ENCODE assay signal across 9 mouse cellular contexts in genomic region chr16:32672861-32673560, GRCm38 (mm10). TPM values are rescaled to one million over a fixed set of nuclear protein-coding genes. Genes with fewer than 3 reads are reported as not detected.
DNase-seq lines count a peak whose midpoint lies in the region; ATAC-seq and TF ChIP-seq lines count a peak whose summit lies in the region.
"Had no signal": no experiment of that assay in that cellular context is flagged by ENCODE, and none has a peak within 500 bp of the region (broad histone marks: within the 10 kb centered on the region; RNA-seq: fewer than 3 reads in every experiment).

No protein-coding gene starts in this region.

- TF ChIP-seq POLR2A in ES-Bruce4 (IDR thresholded peaks at IDR 0.05; ENCODE audit: insufficient read depth, low read length) = no peak

- no peak for TF ChIP-seq CTCF in hindbrain, postnatal 0 days (IDR thresholded peaks at IDR 0.05; ENCODE audit: low read depth)
- no peak for TF ChIP-seq CTCF in ES-Bruce4 (IDR thresholded peaks at IDR 0.05; ENCODE audit: low read depth, low read length)

- peaks cover 97% of the 10 kb centered on the region for H3K36me3 ChIP-seq in hindbrain, embryonic 10.5 days
- H3K36me3 ChIP-seq in hindbrain, postnatal 0 days (ENCODE audit: insufficient read depth, low read length) = peaks cover 65% of the 10 kb centered on the region
- peaks cover 36% of the 10 kb centered on the region for H3K36me3 ChIP-seq in ES-Bruce4 (ENCODE audit: control insufficient read depth, insufficient read depth, low read length, poor library complexity, severe bottlenecking)
- H3K36me3 ChIP-seq in liver, embryonic 16.5 days (ENCODE audit: control insufficient read depth, insufficient read depth) = peaks cover 8% of the 10 kb centered on the region
- H3K36me3 ChIP-seq in forebrain, embryonic 15.5 days = peaks cover 60% of the 10 kb centered on the region

- no peak for DNase-seq in hindbrain, embryonic 10.5 days (ENCODE audit: low spot score)
- DNase-seq in hindbrain, postnatal 0 days (ENCODE audit: low spot score) = no peak
- DNase-seq in layer of hippocampus, adult 9-11 months = no peak
- DNase-seq in cerebellum, adult 9-11 months = no peak

- H3K9ac ChIP-seq in hindbrain, postnatal 0 days (replicated peaks; ENCODE audit: low read length) = no peak overlapping the region
- H3K9ac ChIP-seq in ES-Bruce4 (ENCODE audit: low read depth, poor library complexity, severe bottlenecking) = no peak overlapping the region
- no peak overlapping the region for H3K9ac ChIP-seq in liver, embryonic 16.5 days (ENCODE audit: low read depth, low read length)
- no peak overlapping the region for H3K9ac ChIP-seq in forebrain, embryonic 15.5 days (replicated peaks)
- H3K9ac ChIP-seq: liver, embryonic 14.5 days had no signal

- H3K4me1 ChIP-seq in hindbrain, embryonic 10.5 days (replicated peaks) = peaks cover 12% of the 10 kb centered on the region
- H3K4me1 ChIP-seq in hindbrain, postnatal 0 days (ENCODE audit: insufficient read depth, low read length) = no peaks in the 10 kb centered on the region
- H3K4me1 ChIP-seq in ES-Bruce4 (ENCODE audit: control insufficient read depth, insufficient read depth, low read length) = peaks cover 17% of the 10 kb centered on the region
- peaks cover 38% of the 10 kb centered on the region for H3K4me1 ChIP-seq in liver, embryonic 16.5 days (ENCODE audit: control insufficient read depth, low read depth, low read length)
- H3K4me1 ChIP-seq in forebrain, embryonic 15.5 days = peaks cover 3% of the 10 kb centered on the region

- no peak overlapping the region for H3K4me3 ChIP-seq in hindbrain, embryonic 10.5 days
- no peak overlapping the region for H3K4me3 ChIP-seq in hindbrain, postnatal 0 days (ENCODE audit: low read length)
- no peak overlapping the region for H3K4me3 ChIP-seq in ES-Bruce4 (ENCODE audit: low read depth, low read length)
- H3K4me3 ChIP-seq in liver, embryonic 16.5 days (ENCODE audit: low read depth, low read length) = no peak overlapping the region
- H3K4me3 ChIP-seq in forebrain, embryonic 15.5 days = no peak overlapping the region

- peak overlapping the region; percentile 14; the same call in 1 of the 2 replicates for H3K27ac ChIP-seq in hindbrain, embryonic 10.5 days
- no peak overlapping the region for H3K27ac ChIP-seq in hindbrain, postnatal 0 days
- H3K27ac ChIP-seq in ES-Bruce4 (ENCODE audit: insufficient read depth, low read length) = peak overlapping the region; percentile 1; the same call in 1 of the 2 replicates
- no peak overlapping the region for H3K27ac ChIP-seq in liver, embryonic 16.5 days (ENCODE audit: low read length)
- H3K27ac ChIP-seq in forebrain, embryonic 15.5 days (replicated peaks) = no peak overlapping the region
- H3K27ac ChIP-seq: liver, embryonic 14.5 days had no signal

- no peaks in the 10 kb centered on the region for H3K27me3 ChIP-seq in hindbrain, embryonic 10.5 days (ENCODE audit: insufficient read depth, poor library complexity, severe bottlenecking)
- no peaks in the 10 kb centered on the region for H3K27me3 ChIP-seq in hindbrain, postnatal 0 days (ENCODE audit: insufficient read depth, low read length)
- H3K27me3 ChIP-seq in ES-Bruce4 (ENCODE audit: control insufficient read depth, insufficient read depth, low read length, poor library complexity, severe bottlenecking) = no peaks in the 10 kb centered on the region
- H3K27me3 ChIP-seq in liver, embryonic 16.5 days (ENCODE audit: control insufficient read depth, insufficient read depth, low read depth, low read length) = no peaks in the 10 kb centered on the region
- H3K27me3 ChIP-seq in forebrain, embryonic 15.5 days = no peaks in the 10 kb centered on the region

- no peak overlapping the region for H3K4me2 ChIP-seq in hindbrain, postnatal 0 days (ENCODE audit: low read depth, low read length)
- H3K4me2 ChIP-seq in liver, embryonic 16.5 days (ENCODE audit: low read depth, low read length) = no peak overlapping the region
- H3K4me2 ChIP-seq in forebrain, embryonic 15.5 days (replicated peaks) = no peak overlapping the region

- TF ChIP-seq EP300 in ES-Bruce4 (IDR thresholded peaks at IDR 0.05; ENCODE audit: insufficient read depth, low read depth, low read length) = no peak

- WGBS in hindbrain, embryonic 10.5 days = 85% methylated on average over 13 of the region's 13 CpGs
- 81% methylated on average over 13 of the region's 13 CpGs for WGBS in hindbrain, postnatal 0 days
- 69% methylated on average over 13 of the region's 13 CpGs for WGBS in liver, embryonic 16.5 days (ENCODE audit: insufficient replicate concordance)
- WGBS in forebrain, embryonic 15.5 days = 89% methylated on average over 13 of the region's 13 CpGs

- ATAC-seq in hindbrain, postnatal 0 days = no peak
- peak; percentile 56; the same call in 1 of the 2 replicates for ATAC-seq in erythroblast, adult 5-6 weeks (replicated peaks; ENCODE audit: low FRiP score, poor library complexity, severe bottlenecking)
- peak; percentile 42; the same call in 1 of the 2 replicates for ATAC-seq in liver, embryonic 16.5 days (ENCODE audit: low read depth)
- no peak for ATAC-seq in forebrain, embryonic 15.5 days (replicated peaks)

- H3K9me3 ChIP-seq in hindbrain, embryonic 10.5 days = no peaks in the 10 kb centered on the region
- H3K9me3 ChIP-seq in hindbrain, postnatal 0 days (ENCODE audit: low read length) = no peaks in the 10 kb centered on the region
- no peaks in the 10 kb centered on the region for H3K9me3 ChIP-seq in ES-Bruce4 (replicated peaks; ENCODE audit: control insufficient read depth, insufficient read depth, low read length, poor library complexity, severe bottlenecking)
- no peaks in the 10 kb centered on the region for H3K9me3 ChIP-seq in liver, embryonic 16.5 days (replicated peaks; ENCODE audit: control insufficient read depth, low read length)
- H3K9me3 ChIP-seq in forebrain, embryonic 15.5 days = no peaks in the 10 kb centered on the region

RNA-seq across cellular contexts. Expression of gene Tnk2, which starts 29.3 kb away (rescaled TPM):
- polyA plus RNA-seq in hindbrain, embryonic 10.5 days (2016; fragmentation: Nextera tagmentation; extraction: Ambion mirVana) = 7.8 and 8.4 TPM in 2 replicates
- 78.2 and 90.5 TPM in 2 replicates for total RNA-seq in hindbrain, postnatal 0 days (2014; rRNA removed)
- 18.6 and 19.2 TPM in 2 replicates for polyA plus RNA-seq in hindbrain, postnatal 0 days (2015; fragmentation: Nextera tagmentation; extraction: Ambion mirVana)
- polyA plus RNA-seq in ES-Bruce4 (2011; ENCODE audit: insufficient read depth, insufficient read length, low read depth, missing spikeins) = 37.6 and 42.4 TPM in 2 replicates
- total RNA-seq in erythroblast, adult 5-6 weeks (2015; ENCODE audit: low replicate concordance) = 15.8 and 33.2 TPM in 2 replicates
- total RNA-seq in erythroblast, adult 5-6 weeks (2017; ENCODE audit: low replicate concordance) = 19.6 and 29.7 TPM in 2 replicates
- polyA plus RNA-seq in liver, embryonic 16.5 days (2015; fragmentation: Nextera tagmentation; extraction: Ambion mirVana) = 2.7 and 2.8 TPM in 2 replicates
- polyA plus RNA-seq in forebrain, embryonic 15.5 days (2015; fragmentation: Nextera tagmentation; extraction: Ambion mirVana) = 16.0 and 20.4 TPM in 2 replicates

Comparison
In these comparisons a context has a peak if more than half of its experiments do, and no peak if none do; other contexts are left out.
1. H3K27ac ChIP-seq: peak in hindbrain, embryonic 10.5 days (single experiment) and ES-Bruce4 (single experiment); none in hindbrain, postnatal 0 days (single experiment), liver, embryonic 16.5 days (single experiment) and forebrain, embryonic 15.5 days (single experiment).
2. ATAC-seq: peak in erythroblast, adult 5-6 weeks (single experiment) and liver, embryonic 16.5 days (single experiment); none in hindbrain, postnatal 0 days (single experiment) and forebrain, embryonic 15.5 days (single experiment).